Mouse (Mus musculus) spleen, postnatal 36 days (tissue): ENCODE measurements at regions not wholly inside any gene's neighbourhood (a gene's known extent, or its start where the extent isn't known, plus 50 kb on each side); places are given as distances from the start of the nearest gene placed in this dataset.

Experiments
- DNase-seq, 2 experiments: peaks; one replicate each; pipeline ENCODE4 v3.0.0; 2022; ENCODE audit warnings: low spot score in 2 of 2, mixed read lengths in 1 of 2

GRCm38 (mm10) chr17:50438960-50439359 lies 70.2 kb upstream of the Plcl2 start:
- DNase-seq: no peak

- no peak for DNase-seq
These were observed 69.8 kb upstream of the Plcl2 start for GRCm38 (mm10) chr17:50439365-50439764.

GRCm38 (mm10) chr17:50442062-50442461 lies 67.1 kb upstream of the Plcl2 start:
- no peak for DNase-seq

DNA sequence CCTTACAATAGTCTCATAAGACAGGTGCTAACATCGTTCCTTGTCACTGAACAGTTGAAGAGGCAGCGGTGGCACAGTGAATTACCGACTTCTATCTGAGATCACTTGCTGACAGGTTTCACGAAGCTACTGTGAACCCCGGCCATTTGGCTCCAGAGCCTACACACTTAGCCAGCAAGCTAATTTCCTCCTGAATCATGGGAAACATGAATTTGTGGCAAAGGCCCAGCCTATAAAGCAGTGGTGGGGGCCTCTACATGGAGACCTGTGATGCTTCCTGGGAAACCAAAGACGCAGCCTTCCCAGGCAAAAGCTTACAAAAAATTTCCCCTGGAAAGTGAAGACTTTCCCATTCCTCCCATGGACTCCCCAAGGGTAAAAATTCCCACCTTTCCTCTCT lies 66.3 kb upstream of the Plcl2 start:
- DNase-seq: no peak

GRCm38 (mm10) chr17:50443376-50444022 lies 65.7 kb upstream of the Plcl2 start:
- DNase-seq: no peak

GRCm38 (mm10) chr17:50444023-50444389 lies 65.2 kb upstream of the Plcl2 start:
- no peak for DNase-seq

- no peak for DNase-seq
These were observed 60.5 kb upstream of the Plcl2 start for GRCm38 (mm10) chr17:50448693-50449092.

- no peak for DNase-seq
These were observed 57.6 kb upstream of the Plcl2 start for GRCm38 (mm10) chr17:50451606-50452005.

DNA sequence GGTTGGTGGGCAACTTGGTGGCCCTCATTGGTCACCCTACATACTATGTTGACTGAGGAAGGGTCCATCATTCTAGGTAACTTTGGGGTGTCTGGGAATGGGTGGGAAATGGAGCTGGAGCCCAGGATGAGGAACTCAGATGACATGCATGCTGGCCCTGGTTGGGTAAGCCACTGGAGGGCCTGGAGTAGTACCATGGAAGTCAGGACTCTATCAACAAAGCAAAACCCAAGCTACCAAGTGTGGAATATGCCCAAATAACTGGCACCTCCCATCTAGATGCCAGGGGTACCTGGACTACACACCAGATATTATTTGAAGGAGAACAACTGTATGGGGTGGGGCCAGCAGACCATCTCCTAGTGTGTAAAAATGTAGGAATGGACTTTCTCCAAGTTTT lies 55.7 kb upstream of the Plcl2 start:
- no peak for DNase-seq

GRCm38 (mm10) chr17:50453956-50454355 lies 55.2 kb upstream of the Plcl2 start:
- DNase-seq: peak; percentile 26 to 59

DNA sequence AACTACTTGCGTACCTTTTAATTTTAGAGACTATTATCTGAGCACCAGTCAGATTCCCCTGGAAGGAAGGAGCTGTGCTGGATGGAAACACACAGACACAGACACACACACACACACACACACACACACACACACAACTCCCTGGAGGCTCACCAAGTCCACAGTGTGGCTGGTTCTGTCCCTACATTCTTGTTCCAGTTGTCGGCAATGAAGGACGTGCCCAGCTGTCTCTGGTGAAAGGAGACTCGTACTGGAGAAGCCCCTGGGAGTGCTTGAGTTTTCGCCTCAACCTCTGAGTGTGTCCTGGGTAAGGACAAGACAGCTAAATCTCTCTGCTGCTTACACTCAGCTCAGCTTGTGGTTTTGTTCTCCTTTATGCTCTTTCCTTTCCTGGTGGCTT lies 54.3 kb upstream of the Plcl2 start:
- DNase-seq: no peak

GRCm38 (mm10) chr17:50455719-50456118 lies 53.5 kb upstream of the Plcl2 start:
- peak; percentile 47 to 65 for DNase-seq

DNA sequence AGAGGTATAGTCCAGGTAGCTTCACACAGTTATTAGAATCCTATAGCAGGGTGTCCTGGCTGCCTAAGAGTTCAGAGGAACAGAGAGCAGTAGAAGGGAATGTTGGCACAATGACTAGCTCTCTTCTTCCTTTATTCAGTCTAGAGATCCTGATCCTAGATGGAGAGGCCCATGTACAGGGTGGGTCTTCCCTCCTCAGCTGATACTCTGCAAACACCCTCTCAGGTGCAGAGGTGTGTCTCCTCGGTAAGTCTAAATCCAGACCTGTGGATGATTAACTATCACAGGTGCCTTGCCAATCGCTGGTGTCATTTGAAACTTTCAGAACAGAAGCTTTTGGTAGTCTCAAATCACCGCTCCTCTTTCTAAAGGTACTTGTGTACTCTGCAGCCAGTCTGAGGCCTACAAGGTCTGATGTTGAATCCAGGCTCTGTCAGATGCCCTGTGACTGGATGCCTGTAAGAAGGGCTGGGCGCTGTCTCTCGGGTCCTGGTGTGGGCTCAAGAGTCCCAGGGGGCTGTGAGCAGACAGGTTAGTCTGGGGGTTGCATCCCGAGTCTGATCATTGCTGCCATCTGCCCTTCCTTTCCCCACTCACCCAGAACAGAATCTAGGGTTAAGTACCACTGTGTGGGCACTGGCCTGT lies 52.0 kb upstream of the Plcl2 start:
- no peak for DNase-seq

DNA sequence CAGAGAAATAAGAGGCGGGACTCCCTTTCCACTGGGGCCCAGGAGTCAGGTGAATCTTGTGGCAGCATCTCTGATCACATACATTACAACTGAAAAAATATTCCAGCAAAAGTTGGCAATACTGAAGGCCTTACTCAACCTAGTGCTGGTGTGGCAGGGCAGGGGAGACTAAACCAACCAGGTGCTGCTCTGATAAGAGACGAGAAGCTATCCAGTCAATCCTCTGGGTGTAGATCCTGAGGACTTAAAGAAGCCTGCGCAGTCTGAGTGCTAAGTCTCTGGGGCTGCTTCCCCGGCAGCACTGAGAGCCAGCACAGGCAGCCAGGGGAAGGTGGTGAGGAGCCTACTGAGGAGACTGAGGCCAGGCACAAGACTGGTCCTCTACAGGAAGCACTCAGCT lies 51.0 kb upstream of the Plcl2 start:
- DNase-seq: peak; percentile 30 to 63
